Mouse (Mus musculus) midbrain, embryonic 12.5 days (tissue): ENCODE measurements around the gene Sgo2a. TPM values are rescaled to one million over a fixed set of nuclear protein-coding genes. Genes with fewer than 3 reads are reported as not detected.
"Not testable (repeated sequence)": the region's sequence is repeated elsewhere in the genome, so short reads cannot be mapped to it uniquely, and the experiment has no call there.

Source experiments
- ATAC-seq: fragments of 200-750 bp; cut with Nextera tagmentation; 2 replicates; pipeline ENCODE4 v1.8.0; 2017; ENCODE audit warnings: low read depth, moderate TSS enrichment, moderate library complexity; ENCODE audit not compliant: low FRiP score
- H3K27ac ChIP-seq: fragments of 300-500 bp; sonication (generic); replicated peaks from 2 replicates; pipeline ENCODE4 v1.5.1; 2016; ENCODE audit warnings: mild to moderate bottlenecking
- H3K27me3 ChIP-seq: fragments of 300-500 bp; sonication (generic); 2 replicates; pipeline ENCODE4 v1.6.1; 2016; ENCODE audit warnings: mild to moderate bottlenecking
- H3K36me3 ChIP-seq: fragments of 300-500 bp; sonication (generic); 2 replicates; pipeline ENCODE4 v1.6.1; 2016
- H3K4me1 ChIP-seq: fragments of 300-500 bp; sonication (generic); 2 replicates; pipeline ENCODE4 v1.6.1; 2016
- H3K4me2 ChIP-seq: fragments of 300-500 bp; sonication (generic); replicated peaks from 2 replicates; pipeline ENCODE4 v1.6.1; 2016; ENCODE audit warnings: mild to moderate bottlenecking, moderate library complexity
- H3K4me3 ChIP-seq: fragments of 300-500 bp; sonication (generic); 2 replicates; pipeline ENCODE4 v1.5.1; 2016; ENCODE audit warnings: mild to moderate bottlenecking
- H3K9ac ChIP-seq: fragments of 300-500 bp; sonication (generic); replicated peaks from 2 replicates; pipeline ENCODE4 v1.6.1; 2016; ENCODE audit warnings: mild to moderate bottlenecking, moderate library complexity
- H3K9me3 ChIP-seq: fragments of 300-500 bp; sonication (generic); 2 replicates; pipeline ENCODE4 v1.6.1; 2016; ENCODE audit warnings: mild to moderate bottlenecking
- WGBS: fragments of 180-500 bp; shearing (Covaris S2); methylation state at CpG from one replicate; pipeline ENCODE4 v1.1.7; 2016; 5-methylcytosine and 5-hydroxymethylcytosine counted together
- polyA plus RNA-seq: library from polyadenylated mRNA; unstranded; fragments of >200 nt; fragmentation: Nextera tagmentation; extraction: Ambion mirVana; gene quantifications from 2 replicates; pipeline ENCODE4 v1.2.1, GENCODE M21; 2016

The Sgo2a gene
- polyA plus RNA-seq, 1 experiment from 2014 or later = 21.7 TPM

DNA sequence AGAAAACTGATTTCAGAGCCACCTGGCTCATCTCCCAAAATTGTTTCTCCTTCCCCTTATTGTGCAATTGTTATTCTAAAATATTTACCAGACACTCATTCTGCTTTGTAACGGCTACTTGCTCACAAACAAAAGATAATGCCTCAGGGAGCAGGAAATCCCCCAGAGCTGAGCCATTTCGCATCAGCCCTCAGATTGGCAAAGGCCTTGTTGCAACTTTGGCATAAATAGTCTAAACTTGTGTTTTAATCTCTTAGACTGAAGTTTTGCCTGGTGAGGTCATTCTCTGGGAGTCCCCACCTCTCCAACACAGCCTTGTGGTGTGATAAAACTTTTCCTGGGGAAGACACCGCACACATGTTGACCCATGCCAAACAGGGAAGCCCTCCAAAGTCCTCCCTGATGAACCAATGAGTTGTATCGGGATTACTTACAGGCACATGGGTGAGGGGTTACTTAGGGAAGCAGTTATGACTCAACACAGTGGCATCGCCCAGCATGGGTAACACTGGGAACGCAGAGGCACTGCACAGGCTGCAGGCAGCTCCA, 6.6 kb upstream of the Sgo2a start:
- no peak overlapping the region for H3K27ac ChIP-seq
- no peak overlapping the region for H3K9ac ChIP-seq
- ATAC-seq = no peak
- H3K27me3 ChIP-seq = no peaks in the 10 kb centered on the region
- no peak overlapping the region for H3K4me3 ChIP-seq
- no peaks in the 10 kb centered on the region for H3K4me1 ChIP-seq
- H3K36me3 ChIP-seq = no peaks in the 10 kb centered on the region
- no peak overlapping the region for H3K4me2 ChIP-seq
- H3K9me3 ChIP-seq = no peaks in the 10 kb centered on the region
- WGBS = 62% methylated on average over 6 of the region's 6 CpGs

DNA sequence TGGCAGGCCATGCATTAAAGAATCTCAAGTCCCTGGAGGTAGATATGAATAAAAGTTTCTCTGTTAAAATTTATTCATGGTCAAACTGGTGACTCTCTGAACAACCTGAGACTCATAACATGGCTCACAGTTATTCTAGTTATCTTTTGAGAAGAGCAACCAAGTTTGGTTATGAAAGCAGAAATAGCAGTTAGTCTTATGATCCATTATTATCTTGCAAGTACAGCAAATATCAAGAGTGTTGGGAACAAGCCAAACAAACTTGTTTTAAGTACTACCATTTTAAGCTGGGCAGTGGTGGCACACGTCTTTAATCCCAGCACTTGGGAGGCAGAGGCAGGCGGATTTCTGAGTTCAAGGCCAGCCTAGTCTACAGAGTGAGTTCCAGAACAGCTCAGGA, 4.5 kb upstream of the Sgo2a start:
- Histone ChIP-seq H3K9ac (no peak overlapping the region), H3K36me3 (no peaks in the 10 kb centered on the region), H3K4me3 (no peak overlapping the region), H3K27ac (no peak overlapping the region), H3K27me3 (no peaks in the 10 kb centered on the region), H3K4me1 (peaks cover under 1% of the 10 kb centered on the region; the same call in 1 of the 2 replicates), H3K9me3 (no peaks in the 10 kb centered on the region), H3K4me2 (no peak overlapping the region)
- ATAC-seq = no peak
- 78% methylated on average over 2 of the region's 2 CpGs for WGBS

DNA sequence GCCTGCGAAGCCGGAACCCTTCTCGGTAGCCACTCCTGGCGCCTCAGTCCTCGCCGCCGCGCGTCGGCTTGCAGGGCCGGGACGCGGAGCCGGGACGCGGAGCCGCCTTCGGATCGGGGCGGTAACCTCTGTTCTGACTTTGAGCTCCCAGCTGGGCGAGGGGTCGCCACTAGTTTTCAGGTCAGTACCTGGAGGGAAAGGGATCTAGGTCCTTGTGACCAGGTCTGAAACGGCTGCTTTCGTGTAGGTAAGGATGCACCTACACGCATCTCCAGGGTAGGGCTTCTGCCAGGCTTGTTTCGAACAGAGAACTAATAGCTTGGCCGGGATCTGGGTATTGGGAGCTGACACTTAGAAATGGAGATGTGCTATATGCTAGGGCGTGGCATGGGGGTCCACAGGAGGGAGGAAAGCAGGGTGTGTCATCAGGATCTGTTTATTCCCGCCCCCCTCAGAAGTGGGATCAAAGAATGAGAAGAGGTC, 403 bp downstream of the Sgo2a start:
- H3K4me2 ChIP-seq = peak overlapping the region; percentile 62
- WGBS = under 1% methylated on average over 29 of the region's 29 CpGs
- H3K36me3 ChIP-seq = 0 out of 2 replicates have a peak, but pooled peaks cover 9% of the 10 kb centered on the region
- peak overlapping the region; percentile 77 for H3K9ac ChIP-seq
- peaks cover 14% of the 10 kb centered on the region for H3K4me1 ChIP-seq
- peak overlapping the region; percentile 92 for H3K4me3 ChIP-seq
- H3K27me3 ChIP-seq = no peaks in the 10 kb centered on the region
- H3K9me3 ChIP-seq = no peaks in the 10 kb centered on the region
- ATAC-seq = peak; percentile 36
- peak overlapping the region; percentile 58 for H3K27ac ChIP-seq

DNA sequence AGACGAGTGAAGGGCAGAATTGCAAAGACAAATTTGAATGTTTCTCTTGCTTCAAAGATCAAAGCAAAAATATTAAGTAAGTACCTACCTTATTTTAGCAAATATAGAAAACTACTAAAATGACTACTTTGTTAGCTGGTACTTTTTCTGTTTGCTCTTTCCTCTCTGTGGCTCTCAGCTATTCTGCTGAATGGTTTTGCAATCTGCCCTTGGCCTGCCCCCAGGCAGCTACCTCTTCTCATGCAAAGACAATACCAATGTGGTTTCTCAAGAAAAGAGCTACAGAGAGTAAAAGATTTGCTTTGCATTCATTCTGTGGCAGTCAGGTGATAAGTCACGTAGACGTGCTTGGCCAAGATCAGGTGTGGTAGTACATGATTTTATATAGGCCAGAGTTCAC, 2.4 kb downstream of the Sgo2a start:
- H3K27me3 ChIP-seq = no peaks in the 10 kb centered on the region
- H3K9me3 ChIP-seq = no peaks in the 10 kb centered on the region
- no peak overlapping the region for H3K27ac ChIP-seq
- 92% methylated on average over 3 of the region's 3 CpGs for WGBS
- no peak overlapping the region for H3K4me2 ChIP-seq
- peaks cover 14% of the 10 kb centered on the region for H3K4me1 ChIP-seq
- H3K9ac ChIP-seq = no peak overlapping the region
- H3K4me3 ChIP-seq = no peak overlapping the region
- peaks cover 20% of the 10 kb centered on the region; the same call in 1 of the 2 replicates for H3K36me3 ChIP-seq
- ATAC-seq = no peak

DNA sequence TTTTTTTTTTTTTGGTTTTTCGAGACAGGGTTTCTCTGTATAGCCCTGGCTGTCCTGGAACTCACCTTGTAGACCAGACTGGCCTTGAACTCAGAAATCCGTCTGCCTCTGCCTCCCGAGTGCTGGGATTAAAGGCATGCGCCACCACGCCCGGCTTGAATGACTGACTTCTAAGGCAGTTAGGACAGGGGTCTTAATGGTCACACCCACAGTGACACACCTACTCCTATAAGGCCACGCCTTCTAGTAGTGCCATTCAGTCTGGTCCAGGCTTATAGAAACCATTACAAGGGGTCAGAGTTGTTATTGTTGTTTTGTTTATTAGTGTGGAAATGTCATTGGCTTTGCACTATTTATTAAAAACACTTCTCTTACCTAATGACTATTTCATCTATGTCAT, 10.6 kb downstream of the Sgo2a start:
- H3K4me3 ChIP-seq, H3K9me3 ChIP-seq, H3K27me3 ChIP-seq, H3K4me1 ChIP-seq, H3K27ac ChIP-seq, H3K9ac ChIP-seq, ATAC-seq, H3K4me2 ChIP-seq: not testable (repeated sequence)
- H3K36me3 ChIP-seq = peaks cover 29% of the 10 kb centered on the region
- 95% methylated on average over 6 of the region's 7 CpGs for WGBS

DNA sequence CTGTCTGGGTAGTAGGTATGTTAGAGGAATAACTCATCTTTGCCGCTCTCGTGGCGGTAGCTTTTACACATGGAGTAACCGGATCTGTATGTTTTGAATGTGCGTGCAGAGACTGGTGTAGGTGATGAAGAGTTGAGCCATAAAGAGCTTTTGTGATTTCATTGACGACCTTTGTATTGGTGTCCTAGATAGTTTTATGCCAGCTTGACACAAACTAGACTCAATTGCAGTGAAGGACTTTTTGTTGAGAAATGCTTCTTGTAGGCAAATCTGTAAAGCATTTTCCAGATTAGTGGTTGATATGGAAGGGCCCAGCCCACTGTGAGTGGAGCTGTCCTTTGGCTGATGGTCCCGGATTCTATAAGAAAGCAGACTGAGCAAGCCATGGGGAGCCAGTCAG, 23.1 kb downstream of the Sgo2a start, which contains the start of gene Kctd18:
Gene Kctd18, minus strand, starts transcription at position 101 of the 400 bp plus-strand sequence.
- WGBS = 97% methylated on average over 7 of the region's 7 CpGs
- H3K9me3 ChIP-seq = no peaks in the 10 kb centered on the region
- no peak within 1 kb of the TSS for H3K9ac ChIP-seq
- peaks cover 68% of the 10 kb centered on the region for H3K36me3 ChIP-seq
- H3K27ac ChIP-seq = no peak within 1 kb of the TSS
- no peak within 1 kb of the TSS for H3K4me3 ChIP-seq
- no peak within 1 kb of the TSS for H3K4me2 ChIP-seq
- no peaks in the 10 kb centered on the region for H3K4me1 ChIP-seq
- no peaks in the 10 kb centered on the region for H3K27me3 ChIP-seq
- no peak for ATAC-seq

DNA sequence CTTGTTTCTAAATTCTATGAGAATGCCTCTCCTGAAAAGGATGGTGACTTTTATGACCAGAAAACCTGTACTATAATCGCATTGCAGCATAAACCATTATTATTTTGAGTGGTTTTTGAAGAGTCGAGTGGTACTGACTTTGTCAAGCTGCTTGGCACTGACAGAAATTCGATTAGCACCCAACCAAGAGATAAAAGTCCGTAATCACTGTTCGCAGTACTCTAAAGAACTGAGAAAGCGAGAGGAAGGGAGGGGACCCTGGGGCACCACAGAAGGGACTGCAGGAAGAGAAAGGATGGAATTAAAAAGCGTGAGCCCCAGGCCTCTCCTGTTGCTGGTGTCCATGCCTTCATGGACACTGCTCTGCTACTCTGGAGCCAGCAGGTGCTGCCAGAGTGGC, 31.9 kb downstream of the Sgo2a start:
- Histone ChIP-seq H3K36me3 (peaks cover 14% of the 10 kb centered on the region; the same call in 1 of the 2 replicates), H3K27me3 (no peaks in the 10 kb centered on the region), H3K9me3 (no peaks in the 10 kb centered on the region), H3K4me3 (no peak overlapping the region), H3K4me2 (no peak overlapping the region), H3K9ac (no peak overlapping the region), H3K27ac (no peak overlapping the region), H3K4me1 (peaks cover 11% of the 10 kb centered on the region)
- no peak for ATAC-seq
- WGBS = 84% methylated on average over 7 of the region's 7 CpGs

DNA sequence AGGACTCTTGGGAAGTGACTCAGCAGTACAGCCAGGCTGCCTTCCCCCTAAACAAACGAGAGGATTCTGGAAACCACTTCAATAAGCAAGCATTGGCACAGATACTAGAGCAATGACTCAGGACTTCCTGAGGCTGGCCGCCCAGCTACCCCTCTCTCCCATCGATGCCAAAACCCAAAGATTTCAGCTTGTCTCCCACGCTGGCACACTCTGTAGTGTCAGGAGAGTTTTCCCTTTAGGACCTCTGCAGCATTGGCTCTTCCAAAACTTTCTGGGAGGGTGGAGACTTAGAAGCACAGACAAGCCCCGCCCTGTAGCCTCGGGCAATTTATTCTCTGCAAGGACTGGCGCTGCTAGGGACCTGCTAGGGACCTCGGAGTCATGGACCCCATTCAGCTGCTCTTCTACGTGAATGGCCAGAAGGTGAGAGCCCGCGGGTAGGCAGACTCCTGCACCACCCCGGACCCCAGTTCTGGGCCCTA, 33.9 kb downstream of the Sgo2a start, which contains the start of gene Aox1:
Gene Aox1, plus strand, starts transcription at position 296 of the 482 bp plus-strand sequence.
- Histone ChIP-seq H3K36me3 (0 out of 2 replicates have a peak, but pooled peaks cover 5% of the 10 kb centered on the region), H3K4me3 (no peak within 1 kb of the TSS), H3K9me3 (no peaks in the 10 kb centered on the region), H3K9ac (no peak within 1 kb of the TSS), H3K4me1 (peaks cover 11% of the 10 kb centered on the region), H3K27ac (no peak within 1 kb of the TSS; the same call in 1 of the 2 replicates), H3K4me2 (peak within 1 kb of the TSS; percentile 4; the same call in 1 of the 2 replicates), H3K27me3 (no peaks in the 10 kb centered on the region)
- ATAC-seq = no peak
- WGBS = 21% methylated on average over 12 of the region's 12 CpGs

DNA sequence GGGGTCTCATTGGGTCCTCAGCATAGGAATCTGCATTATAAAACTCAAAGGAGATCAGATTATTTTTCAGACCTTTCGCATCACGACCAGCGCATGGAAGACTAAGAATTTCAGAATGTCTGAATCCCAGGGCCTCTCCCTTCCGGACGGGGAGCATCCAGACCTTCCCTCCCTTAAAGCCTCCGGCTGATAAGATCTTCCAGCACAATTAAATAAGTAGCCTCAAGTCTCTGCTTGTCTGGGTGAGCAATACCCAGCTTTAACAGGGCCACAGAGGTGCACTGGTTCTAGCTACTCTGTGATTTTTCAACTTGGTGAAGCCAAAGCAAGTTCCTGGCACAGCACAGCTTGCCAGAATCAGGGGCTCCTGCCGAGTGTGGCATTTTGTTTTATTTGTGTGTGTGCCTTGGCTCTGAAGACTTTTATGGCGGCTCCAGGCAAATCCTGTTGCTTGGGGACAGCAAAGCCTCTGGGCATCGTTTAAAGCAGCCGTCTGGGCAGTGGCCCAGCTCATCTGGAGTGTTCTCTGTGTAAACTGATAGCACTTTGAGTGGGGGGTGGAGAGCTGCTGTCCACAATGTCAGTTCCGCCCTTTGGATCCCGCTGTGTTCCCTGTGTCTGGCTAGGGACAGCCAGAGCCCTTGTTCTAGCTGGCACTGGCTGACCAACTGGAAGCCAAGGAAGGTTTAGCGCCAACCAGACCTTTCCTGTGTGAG, 34.5 kb downstream of the Sgo2a start:
- ATAC-seq = 0 out of 2 replicates have a peak, but pooled peaks have one; percentile 30
- WGBS = 37% methylated on average over 13 of the region's 13 CpGs
- no peak overlapping the region for H3K9ac ChIP-seq

DNA sequence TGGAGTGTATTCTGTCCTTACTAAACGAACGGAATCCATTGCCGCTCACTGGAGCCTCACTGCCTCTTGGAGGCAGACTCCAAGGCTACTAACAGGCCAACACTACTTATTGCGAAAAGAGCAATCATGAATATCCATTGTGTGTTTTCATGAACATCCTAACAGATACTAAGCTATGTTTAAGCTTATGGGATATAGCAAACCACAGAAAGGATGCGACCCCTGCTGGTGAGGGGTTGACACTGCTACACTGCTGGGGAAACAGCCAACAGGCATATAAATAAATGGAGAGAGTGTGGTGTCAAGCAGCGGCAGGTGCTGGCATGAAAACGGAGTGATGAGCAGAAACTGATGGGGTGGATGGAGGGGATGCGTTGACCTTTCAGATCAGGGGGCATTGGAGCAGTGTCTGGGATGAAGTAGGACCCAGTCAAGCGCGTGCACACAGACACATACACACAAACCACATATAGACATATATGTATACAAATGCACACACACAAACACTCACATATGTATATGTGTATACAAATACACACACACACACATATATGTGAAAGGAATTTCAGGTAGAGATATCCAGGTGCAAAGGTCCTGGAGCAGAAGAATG, 35.5 kb downstream of the Sgo2a start:
- no peaks in the 10 kb centered on the region for H3K27me3 ChIP-seq
- no peak overlapping the region for H3K4me2 ChIP-seq
- H3K4me3 ChIP-seq = no peak overlapping the region
- 71% methylated on average over 10 of the region's 10 CpGs for WGBS
- H3K36me3 ChIP-seq = 0 out of 2 replicates have a peak, but pooled peaks cover 1% of the 10 kb centered on the region
- H3K27ac ChIP-seq = no peak overlapping the region
- no peak overlapping the region for H3K9ac ChIP-seq
- peaks cover 11% of the 10 kb centered on the region for H3K4me1 ChIP-seq
- H3K9me3 ChIP-seq = no peaks in the 10 kb centered on the region
- peak; percentile 60 for ATAC-seq

More for the DNA sequence above, 34.5 kb downstream of the Sgo2a start:
- H3K4me2 ChIP-seq = peak overlapping the region; percentile 4; the same call in 1 of the 2 replicates
- H3K9me3 ChIP-seq = no peaks in the 10 kb centered on the region
- no peak overlapping the region for H3K4me3 ChIP-seq
- H3K4me1 ChIP-seq = peaks cover 11% of the 10 kb centered on the region
- H3K36me3 ChIP-seq = 0 out of 2 replicates have a peak, but pooled peaks cover 4% of the 10 kb centered on the region
- H3K27me3 ChIP-seq = no peaks in the 10 kb centered on the region
- H3K27ac ChIP-seq = no peak overlapping the region; the same call in 1 of the 2 replicates

DNA sequence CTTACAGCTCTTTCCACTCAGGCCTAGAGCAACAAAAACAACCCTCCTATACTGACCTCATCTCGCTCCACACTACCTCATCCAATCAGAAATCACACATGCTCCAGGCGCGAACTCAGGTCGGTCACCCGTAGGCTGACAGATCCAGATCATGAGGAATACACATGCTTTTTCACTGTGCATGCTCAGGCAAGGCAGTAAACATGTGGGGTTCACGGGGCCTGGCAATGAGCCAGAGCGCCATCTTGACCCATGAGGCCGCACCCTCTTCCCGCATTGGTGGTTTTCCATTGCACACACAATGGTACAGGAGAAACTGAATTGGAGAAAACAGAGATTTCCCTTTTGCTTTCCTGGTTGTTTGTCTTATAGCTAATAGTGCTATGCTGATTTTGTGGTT, 41.5 kb downstream of the Sgo2a start:
- not testable (repeated sequence) for H3K27me3 ChIP-seq, ATAC-seq, H3K4me2 ChIP-seq, H3K9ac ChIP-seq, H3K36me3 ChIP-seq, H3K4me3 ChIP-seq, H3K4me1 ChIP-seq, H3K9me3 ChIP-seq, H3K27ac ChIP-seq
- WGBS = 94% methylated on average over 9 of the region's 9 CpGs

DNA sequence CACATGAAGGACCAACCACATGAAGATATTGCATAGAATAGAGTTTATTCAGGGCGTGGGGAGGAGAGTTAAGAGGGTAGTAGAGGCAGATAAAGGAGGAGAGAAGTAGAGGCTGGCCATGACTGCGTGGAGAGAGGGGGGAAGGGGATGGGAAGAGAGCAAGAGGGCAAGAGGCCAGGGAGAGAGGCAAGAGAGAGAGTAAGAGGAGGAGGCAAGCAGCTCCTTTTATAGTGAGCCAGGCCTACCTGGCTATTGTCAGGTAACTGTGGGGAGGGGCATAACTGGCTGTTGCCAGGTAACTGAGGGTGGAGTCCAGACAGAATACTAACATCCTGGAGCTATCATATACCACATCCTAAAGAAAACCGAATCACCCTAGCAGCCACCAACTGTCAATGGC, 49.3 kb downstream of the Sgo2a start:
- 74% methylated on average over 3 of the region's 3 CpGs for WGBS

More for the DNA sequence above, 49.3 kb downstream of the Sgo2a start:
- H3K9ac ChIP-seq = no peak overlapping the region
- no peak overlapping the region for H3K4me2 ChIP-seq
- no peaks in the 10 kb centered on the region for H3K36me3 ChIP-seq
- no peaks in the 10 kb centered on the region for H3K9me3 ChIP-seq
- no peak overlapping the region for H3K4me3 ChIP-seq
- peaks cover 10% of the 10 kb centered on the region for H3K4me1 ChIP-seq
- H3K27me3 ChIP-seq = no peaks in the 10 kb centered on the region
- H3K27ac ChIP-seq = no peak overlapping the region
- no peak for ATAC-seq
